Mouse (Mus musculus): ENCODE results near the gene Psmg4. TPM values are rescaled to one million over a fixed set of nuclear protein-coding genes. Genes with fewer than 3 reads are reported as not detected.

The Psmg4 gene
- 94.7 and 95.4 TPM in 2 replicates for polyA plus RNA-seq (2015; fragmentation: Nextera tagmentation; extraction: Ambion mirVana)

GRCm38 (mm10) chr13:34162491-34163303 lies at the start of gene Psmg4:
Psmg4 (plus strand) TSS chr13:34162964.
- no peaks in the 10 kb centered on the region for H3K9me3 ChIP-seq
- H3K9ac ChIP-seq = peak within 1 kb of the TSS; percentile 77
- peaks cover 24% of the 10 kb centered on the region for H3K4me1 ChIP-seq (replicated peaks)
- ATAC-seq (ENCODE audit: low read depth) = peak; percentile 96
- WGBS = 2% methylated on average over 44 of the region's 44 CpGs
- no peaks in the 10 kb centered on the region for H3K27me3 ChIP-seq
- peak within 1 kb of the TSS; percentile 70 for H3K4me2 ChIP-seq
- H3K27ac ChIP-seq (replicated peaks) = peak within 1 kb of the TSS; percentile 91
- peak within 1 kb of the TSS; percentile 71 for H3K4me3 ChIP-seq
- peaks cover 11% of the 10 kb centered on the region for H3K36me3 ChIP-seq

- H3K4me2 ChIP-seq = no peak overlapping the region
- WGBS = 85% methylated on average over 3 of the region's 3 CpGs
- H3K36me3 ChIP-seq = no peaks in the 10 kb centered on the region
Observed at GRCm38 (mm10) chr13:34113086-34113485, 49.7 kb upstream of the Psmg4 start.

DNA sequence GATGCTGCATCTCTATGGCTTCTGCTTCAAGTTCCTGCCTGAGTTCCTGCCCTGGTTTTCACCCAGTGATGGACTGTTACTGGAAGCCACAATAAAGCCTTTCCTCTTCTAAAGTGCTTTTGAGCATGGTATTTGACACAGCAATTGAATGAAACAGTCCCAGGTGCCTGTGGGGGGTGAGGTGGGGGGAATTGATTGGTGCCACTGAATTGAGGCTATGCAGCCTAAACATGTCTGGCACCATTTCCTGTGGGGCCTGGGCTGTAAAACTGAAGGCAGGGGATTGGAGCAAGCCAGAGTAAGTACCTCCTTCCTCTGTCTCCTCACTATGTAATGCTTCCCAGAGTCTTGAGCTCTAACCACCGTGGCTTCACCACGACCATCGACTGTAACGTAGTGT lies 48.1 kb upstream of the Psmg4 start:
- WGBS = 83% methylated on average over 4 of the region's 4 CpGs
- Histone ChIP-seq H3K36me3 (no peaks in the 10 kb centered on the region), H3K27me3 (no peaks in the 10 kb centered on the region), H3K4me3 (no peak overlapping the region), H3K9ac (no peak overlapping the region), H3K27ac (replicated peaks) (no peak overlapping the region), H3K4me1 (replicated peaks) (peaks cover 7% of the 10 kb centered on the region), H3K9me3 (no peaks in the 10 kb centered on the region), H3K4me2 (no peak overlapping the region)
- ATAC-seq (ENCODE audit: low read depth) = no peak

More at GRCm38 (mm10) chr13:34113086-34113485, 49.7 kb upstream of the Psmg4 start:
- Histone ChIP-seq H3K27ac (replicated peaks) (no peak overlapping the region), H3K9me3 (no peaks in the 10 kb centered on the region), H3K27me3 (no peaks in the 10 kb centered on the region), H3K4me3 (no peak overlapping the region), H3K4me1 (replicated peaks) (peaks cover 6% of the 10 kb centered on the region), H3K9ac (no peak overlapping the region)
- ATAC-seq (ENCODE audit: low read depth) = no peak

DNA sequence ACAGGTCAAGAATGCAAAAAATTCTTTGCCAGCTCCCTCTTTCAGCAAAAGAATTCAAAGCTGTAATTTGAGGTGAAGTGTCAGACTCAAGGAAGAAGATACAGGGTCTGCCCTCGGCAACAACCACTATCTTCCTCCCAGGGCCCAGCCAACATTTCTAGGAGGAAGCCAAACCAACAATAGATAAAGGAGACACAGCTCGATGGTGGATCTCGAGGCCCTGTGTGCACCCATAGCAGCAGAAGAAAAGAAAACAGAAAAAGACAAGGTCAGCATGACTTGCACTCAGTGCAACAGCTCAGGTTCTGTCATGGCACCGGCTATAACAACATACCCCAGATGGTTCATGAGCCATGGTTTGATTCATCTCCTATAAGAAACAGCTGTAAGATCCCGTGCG lies 46.3 kb upstream of the Psmg4 start:
- H3K9ac ChIP-seq = no peak overlapping the region
- H3K27ac ChIP-seq (replicated peaks) = no peak overlapping the region
- no peaks in the 10 kb centered on the region for H3K27me3 ChIP-seq
- WGBS = 85% methylated on average over 6 of the region's 6 CpGs
- no peak overlapping the region for H3K4me2 ChIP-seq
- H3K4me1 ChIP-seq (replicated peaks) = 0 out of 2 replicates have a peak, but pooled peaks cover 4% of the 10 kb centered on the region
- H3K36me3 ChIP-seq = 0 out of 2 replicates have a peak, but pooled peaks cover 2% of the 10 kb centered on the region
- H3K9me3 ChIP-seq = no peaks in the 10 kb centered on the region
- no peak overlapping the region for H3K4me3 ChIP-seq
- ATAC-seq (ENCODE audit: low read depth) = no peak

DNA sequence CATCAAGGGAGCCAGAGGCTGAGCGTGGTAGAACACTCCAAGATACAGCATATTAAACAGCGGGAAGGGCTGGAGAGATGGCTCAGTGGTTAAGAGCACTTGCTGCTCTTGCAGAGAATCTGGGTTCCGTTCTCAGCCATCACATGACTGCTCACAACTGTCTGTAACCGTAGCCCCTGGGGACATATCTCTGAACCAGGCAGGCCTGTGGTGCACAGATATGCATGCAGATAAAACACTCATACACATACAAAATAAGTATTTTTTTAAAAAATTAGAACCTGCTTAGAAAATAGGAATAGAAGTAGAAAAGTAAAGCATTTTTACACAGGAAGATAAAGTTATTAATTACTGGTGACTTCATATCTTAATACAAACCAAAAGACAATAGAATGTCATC lies 43.9 kb upstream of the Psmg4 start:
- WGBS = 78% methylated on average over 4 of the region's 4 CpGs
- Histone ChIP-seq H3K27ac (replicated peaks) (no peak overlapping the region), H3K9ac (no peak overlapping the region), H3K9me3 (no peaks in the 10 kb centered on the region), H3K27me3 (no peaks in the 10 kb centered on the region), H3K4me2 (no peak overlapping the region), H3K4me1 (replicated peaks) (peaks cover 20% of the 10 kb centered on the region), H3K36me3 (peaks cover 11% of the 10 kb centered on the region), H3K4me3 (no peak overlapping the region)
- no peak for ATAC-seq (ENCODE audit: low read depth)

DNA sequence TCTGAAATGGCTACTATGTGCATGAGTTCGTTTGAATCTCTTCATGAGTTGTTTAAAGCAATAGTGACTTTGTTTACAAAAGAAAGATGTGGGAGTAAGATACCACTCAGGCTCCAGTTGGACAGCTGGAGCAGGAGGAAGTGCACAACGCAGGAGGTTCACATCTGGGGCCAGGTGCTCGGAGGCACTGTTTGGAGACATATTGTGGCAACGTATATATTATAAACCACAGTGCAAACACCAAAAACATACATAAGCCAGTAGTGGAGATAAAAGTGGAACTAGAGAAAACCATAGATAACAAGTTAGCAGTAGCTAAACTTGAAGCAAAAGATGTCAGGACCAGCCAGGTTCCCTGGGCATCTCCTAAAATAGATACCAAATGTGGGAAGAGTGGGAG lies 43.4 kb upstream of the Psmg4 start:
- H3K9ac ChIP-seq = no peak overlapping the region
- H3K4me1 ChIP-seq (replicated peaks) = peaks cover 26% of the 10 kb centered on the region
- H3K4me3 ChIP-seq = no peak overlapping the region
- WGBS = 78% methylated on average over 4 of the region's 4 CpGs
- H3K36me3 ChIP-seq = peaks cover 17% of the 10 kb centered on the region
- no peaks in the 10 kb centered on the region for H3K9me3 ChIP-seq
- H3K4me2 ChIP-seq = no peak overlapping the region
- no peaks in the 10 kb centered on the region for H3K27me3 ChIP-seq
- no peak for ATAC-seq (ENCODE audit: low read depth)
- H3K27ac ChIP-seq (replicated peaks) = no peak overlapping the region

- H3K4me1 ChIP-seq (replicated peaks) = peaks cover 37% of the 10 kb centered on the region
- 92% methylated on average over 2 of the region's 2 CpGs for WGBS
- no peak for ATAC-seq (ENCODE audit: low read depth)
- H3K4me2 ChIP-seq = no peak overlapping the region
- no peaks in the 10 kb centered on the region for H3K9me3 ChIP-seq
- no peaks in the 10 kb centered on the region for H3K27me3 ChIP-seq
- no peak overlapping the region for H3K4me3 ChIP-seq
- no peak overlapping the region for H3K27ac ChIP-seq (replicated peaks)
- H3K9ac ChIP-seq = no peak overlapping the region
- H3K36me3 ChIP-seq = peaks cover 29% of the 10 kb centered on the region
Observed at GRCm38 (mm10) chr13:34120536-34120935, 42.2 kb upstream of the Psmg4 start.

DNA sequence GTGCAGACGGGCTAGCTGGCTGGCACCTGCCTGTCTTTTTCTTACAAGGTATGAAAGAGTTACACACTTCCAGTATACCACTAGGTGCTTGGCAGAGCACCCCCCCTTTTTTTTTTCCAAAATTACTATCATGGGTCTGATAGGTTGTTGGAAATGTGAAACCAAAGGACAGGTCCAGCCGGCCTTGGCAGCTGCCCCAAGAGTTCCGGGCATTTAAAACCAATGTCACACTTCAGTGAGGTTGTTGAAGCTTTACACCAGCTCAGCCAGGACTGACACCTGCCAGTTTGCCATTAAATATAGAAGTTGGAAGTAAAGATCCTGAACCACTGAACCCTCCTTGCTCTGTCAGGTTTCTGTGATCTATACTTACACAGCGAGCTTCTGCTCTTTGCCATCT lies 37.1 kb upstream of the Psmg4 start:
- Histone ChIP-seq H3K9ac (peak overlapping the region; percentile 59), H3K9me3 (no peaks in the 10 kb centered on the region), H3K4me3 (peak overlapping the region; percentile 50), H3K27ac (replicated peaks) (no peak overlapping the region), H3K4me2 (peak overlapping the region; percentile 98), H3K36me3 (peaks cover 46% of the 10 kb centered on the region), H3K4me1 (replicated peaks) (peaks cover 37% of the 10 kb centered on the region), H3K27me3 (no peaks in the 10 kb centered on the region)
- 47% methylated on average over 4 of the region's 4 CpGs for WGBS
- ATAC-seq (ENCODE audit: low read depth) = no peak

DNA sequence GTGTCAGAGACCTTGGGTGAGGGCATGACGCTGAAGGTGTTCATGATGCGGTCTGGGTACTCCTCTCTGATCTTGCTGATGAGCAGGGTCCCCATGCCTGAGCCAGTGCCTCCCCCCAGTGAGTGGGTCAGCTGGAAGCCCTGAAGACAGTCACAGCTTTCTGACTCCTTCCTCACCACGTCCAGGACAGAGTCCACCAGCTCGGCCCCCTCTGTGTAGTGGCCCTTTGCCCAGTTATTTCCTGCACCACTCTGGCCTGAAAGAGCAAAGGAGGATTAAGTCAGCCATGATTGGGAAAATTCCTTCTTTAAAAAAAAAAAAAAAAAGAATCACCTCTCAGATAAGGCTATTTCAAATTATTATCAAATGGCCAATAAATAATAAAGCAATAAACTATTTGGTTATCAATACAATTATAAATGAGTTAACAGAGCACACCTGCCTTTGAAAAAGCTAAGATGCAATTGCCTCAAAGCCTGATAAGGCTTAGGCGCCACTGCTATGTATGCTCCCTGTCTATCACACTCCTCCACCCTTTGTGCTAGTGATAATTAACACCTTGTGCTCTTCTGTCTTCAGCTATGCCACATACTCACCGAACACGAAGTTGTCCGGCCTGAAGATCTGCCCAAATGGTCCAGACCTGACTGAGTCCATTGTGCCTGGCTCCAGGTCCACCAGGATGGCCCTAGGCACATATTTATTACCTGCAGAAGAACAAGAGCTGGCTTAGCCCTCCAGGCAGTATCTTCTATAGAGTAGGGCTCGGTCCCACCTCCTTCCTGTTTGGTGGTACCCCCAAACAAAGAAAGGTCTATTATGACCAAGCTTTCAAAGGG lies 34.3 kb upstream of the Psmg4 start:
- peaks cover 37% of the 10 kb centered on the region for H3K36me3 ChIP-seq
- 29% methylated on average over 9 of the region's 9 CpGs for WGBS
- H3K9ac ChIP-seq = peak overlapping the region; percentile 100
- ATAC-seq (ENCODE audit: low read depth) = no peak
- peaks cover 42% of the 10 kb centered on the region for H3K4me1 ChIP-seq (replicated peaks)
- peak overlapping the region; percentile 95 for H3K4me3 ChIP-seq
- H3K4me2 ChIP-seq = peak overlapping the region; percentile 89
- H3K27ac ChIP-seq (replicated peaks) = peak overlapping the region; percentile 100
- no peaks in the 10 kb centered on the region for H3K27me3 ChIP-seq
- H3K9me3 ChIP-seq = no peaks in the 10 kb centered on the region

- H3K27ac ChIP-seq (replicated peaks) = peak overlapping the region; percentile 100
- H3K27me3 ChIP-seq = no peaks in the 10 kb centered on the region
- peaks cover 42% of the 10 kb centered on the region for H3K4me1 ChIP-seq (replicated peaks)
- H3K9me3 ChIP-seq = no peaks in the 10 kb centered on the region
- ATAC-seq (ENCODE audit: low read depth) = peak; percentile 17
- H3K9ac ChIP-seq = peak overlapping the region; percentile 100
- H3K4me2 ChIP-seq = peak overlapping the region; percentile 89
- H3K36me3 ChIP-seq = peaks cover 26% of the 10 kb centered on the region
- under 1% methylated on average over 31 of the region's 31 CpGs for WGBS
- peak overlapping the region; percentile 95 for H3K4me3 ChIP-seq
Observed at GRCm38 (mm10) chr13:34129485-34130225, 33.1 kb upstream of the Psmg4 start.

DNA sequence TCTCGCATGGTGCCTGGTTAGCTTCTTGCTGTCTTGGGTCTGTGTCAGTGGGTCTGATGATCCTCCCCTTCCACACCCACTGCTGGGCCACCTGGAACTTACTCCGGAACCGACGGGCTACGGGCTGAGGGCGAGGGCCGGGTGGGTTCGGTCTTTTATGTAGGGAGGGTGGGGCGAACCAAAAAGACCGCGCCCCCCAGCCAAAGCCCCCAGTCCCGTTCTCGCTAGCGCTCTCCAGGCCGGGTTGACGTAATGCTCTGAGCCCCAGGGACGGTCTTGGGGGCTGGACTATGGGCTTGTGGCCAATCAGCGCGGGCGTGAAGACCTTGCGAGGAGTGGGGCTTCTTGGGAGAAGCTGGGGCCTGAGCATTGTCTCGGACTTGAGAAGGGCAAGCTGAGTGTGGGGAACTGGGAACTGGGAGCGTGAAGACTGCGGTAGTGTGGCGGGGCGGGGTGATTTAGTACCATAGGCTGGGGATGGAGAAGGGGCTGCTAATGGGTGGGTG lies 32.5 kb upstream of the Psmg4 start, which contains the start of gene Tubb2b:
TSS of gene Tubb2b (minus strand) at position 241 of the 506 bp plus-strand sequence.
- Histone ChIP-seq H3K9me3 (no peaks in the 10 kb centered on the region), H3K27ac (replicated peaks) (peak within 1 kb of the TSS; percentile 100), H3K9ac (peak within 1 kb of the TSS; percentile 100), H3K4me3 (peak within 1 kb of the TSS; percentile 95), H3K27me3 (no peaks in the 10 kb centered on the region), H3K4me2 (peak within 1 kb of the TSS; percentile 89), H3K36me3 (peaks cover 20% of the 10 kb centered on the region), H3K4me1 (replicated peaks) (peaks cover 42% of the 10 kb centered on the region)
- 0% methylated on average over 26 of the region's 26 CpGs for WGBS
- ATAC-seq (ENCODE audit: low read depth) = peak; percentile 94

Data from neural tube, embryonic 13.5 days (tissue).